Mouse (Mus musculus) C2C12 (cell line): ENCODE data around the gene Kank2. TPM values are rescaled to one million over a fixed set of nuclear protein-coding genes. Genes with fewer than 3 reads are reported as not detected.

Experiments used
- H3K27me3 ChIP-seq: one replicate; pipeline ENCODE4 v1.6.1; 2011; ENCODE audit not compliant: control insufficient read depth, insufficient read depth, insufficient read length
- H3K36me3 ChIP-seq: one replicate; pipeline ENCODE4 v1.6.1; 2011; ENCODE audit not compliant: control insufficient read depth, insufficient read depth
- H3K4me3 ChIP-seq: one replicate; pipeline ENCODE4 v1.5.1; 2011; ENCODE audit warnings: mild to moderate bottlenecking, control low read depth; ENCODE audit not compliant: poor library complexity, insufficient read depth, severe bottlenecking
- H3K79me2 ChIP-seq: one replicate; pipeline ENCODE4 v1.6.1; 2011; ENCODE audit not compliant: control insufficient read depth, insufficient read depth
- H3K79me3 ChIP-seq: one replicate; pipeline ENCODE4 v1.6.1; 2011; ENCODE audit warnings: low read depth, control low read depth
- H3ac ChIP-seq: one replicate; pipeline ENCODE3; 2011; ENCODE audit warnings: low read depth; ENCODE audit not compliant: control insufficient read depth, insufficient read length
- CEBPB ChIP-seq: IDR thresholded peaks from one replicate; pipeline ENCODE4 v1.6.1; 2011; ENCODE audit warnings: low read depth, mild to moderate bottlenecking, control low read depth, moderate library complexity
- CTCF ChIP-seq: IDR thresholded peaks from one replicate; pipeline ENCODE4 v1.5.1; 2011; ENCODE audit not compliant: control insufficient read depth, insufficient read depth, insufficient read length
- FOSL1 ChIP-seq: IDR thresholded peaks from one replicate; pipeline ENCODE4 v1.8.0; 2011; ENCODE audit warnings: mild to moderate bottlenecking, low read length; ENCODE audit not compliant: poor library complexity, insufficient read depth, severe bottlenecking
- MAX ChIP-seq: IDR thresholded peaks from one replicate; pipeline ENCODE4 v1.6.1; 2011; ENCODE audit warnings: mild to moderate bottlenecking, control low read depth
- MYOD1 ChIP-seq: IDR thresholded peaks from one replicate; pipeline ENCODE4 v1.6.1; 2011; ENCODE audit warnings: low read depth; ENCODE audit not compliant: control insufficient read depth, insufficient read length
- MYOG ChIP-seq: IDR thresholded peaks from one replicate; pipeline ENCODE4 v1.6.1; 2011; ENCODE audit not compliant: control insufficient read depth, insufficient read length; ENCODE audit errors: extremely low read depth
- USF1 ChIP-seq: IDR thresholded peaks from one replicate; pipeline ENCODE4 v1.6.1; 2011; ENCODE audit warnings: low read depth, mild to moderate bottlenecking, control low read depth, moderate library complexity
- polyA plus RNA-seq: library from polyadenylated mRNA; unstranded; fragments of >200 nt; fragmentation: generic; extraction: Trizol; gene quantifications from one replicate; pipeline ENCODE4 v1.2.1, GENCODE M21; 2012; ENCODE audit warnings: missing spikeins

Kank2 gene
- polyA plus RNA-seq, 1 experiment = 43.3 TPM

DNA sequence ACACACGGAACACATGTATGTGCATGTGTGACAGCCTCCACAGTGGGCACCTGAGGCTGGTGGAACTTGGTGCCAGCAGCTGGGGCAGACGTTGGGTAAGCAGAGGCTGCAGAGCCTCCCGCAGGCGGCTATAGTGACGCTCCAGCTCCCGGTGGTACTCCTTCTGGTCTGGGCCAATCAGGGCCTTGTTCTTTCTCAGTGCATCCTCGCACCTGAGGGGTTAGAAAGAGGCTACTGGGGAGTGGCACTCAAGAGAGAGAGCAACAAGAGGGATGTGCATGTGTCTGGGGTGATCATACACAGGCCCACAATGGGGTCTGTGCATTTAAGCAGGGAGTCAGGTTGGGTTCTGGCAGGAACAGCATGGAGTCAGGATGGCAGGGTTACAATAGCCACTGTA lies 2.6 kb upstream of the Kank2 start:
- H3K36me3 ChIP-seq = peaks cover 4% of the 10 kb centered on the region
- H3K79me2 ChIP-seq = peaks cover 29% of the 10 kb centered on the region
- H3K79me3 ChIP-seq = peaks cover 14% of the 10 kb centered on the region
- H3K4me3 ChIP-seq = no peak overlapping the region
- no peak for TF ChIP-seq CTCF
- no peaks in the 10 kb centered on the region for H3K27me3 ChIP-seq
- H3ac ChIP-seq = no peak overlapping the region

DNA sequence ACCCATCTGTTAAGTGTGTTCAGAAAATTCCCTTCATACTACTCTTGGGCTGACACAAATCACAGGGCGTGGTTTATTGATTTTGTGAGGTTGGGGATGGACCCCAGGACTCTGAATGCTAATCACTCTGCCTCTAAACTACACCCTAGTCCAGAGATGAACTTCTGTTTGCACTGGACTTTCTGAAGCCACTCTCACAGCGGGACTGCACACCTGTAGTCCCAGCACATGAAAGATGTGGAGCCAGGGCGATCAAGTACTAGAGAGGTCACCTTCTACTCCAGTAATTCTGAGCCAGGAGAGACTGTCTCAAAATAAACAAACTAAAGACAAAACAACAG lies 436 bp upstream of the Kank2 start:
- Histone ChIP-seq H3K79me3 (peaks cover 23% of the 10 kb centered on the region), H3K4me3 (no peak overlapping the region), H3K36me3 (peaks cover 13% of the 10 kb centered on the region), H3K27me3 (no peaks in the 10 kb centered on the region), H3K79me2 (peaks cover 51% of the 10 kb centered on the region), H3ac (no peak overlapping the region)
- TF ChIP-seq CEBPB (no peak), MAX (no peak), MYOG (no peak), CTCF (no peak), FOSL1 (no peak), MYOD1 (no peak), USF1 (no peak)

DNA sequence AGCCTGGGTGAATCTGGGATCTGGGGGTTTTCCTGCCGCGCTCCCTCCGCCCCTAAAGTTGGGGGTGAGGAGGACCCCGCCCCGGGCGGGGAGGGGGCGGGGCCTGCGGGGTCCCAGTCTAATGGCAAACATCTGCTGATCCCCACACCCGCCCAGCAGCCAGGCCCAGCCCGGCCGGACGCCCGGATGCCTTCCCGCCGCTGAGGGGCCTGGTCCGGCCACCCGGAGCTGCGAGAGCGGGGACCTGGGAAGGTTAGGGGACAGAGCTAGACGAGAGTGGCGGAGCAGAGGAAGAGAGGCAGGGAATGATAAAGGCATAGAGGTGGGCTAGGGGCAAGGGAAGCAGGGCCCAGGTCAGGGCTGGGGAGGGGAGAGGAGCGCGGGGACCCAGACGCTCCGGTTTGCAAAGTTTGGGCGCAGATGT lies 611 bp downstream of the Kank2 start:
- H3K79me3 ChIP-seq = peaks cover 23% of the 10 kb centered on the region
- H3ac ChIP-seq = peak overlapping the region; percentile 72
- H3K4me3 ChIP-seq = peak overlapping the region; percentile 66
- H3K36me3 ChIP-seq = peaks cover 23% of the 10 kb centered on the region
- H3K79me2 ChIP-seq = peaks cover 56% of the 10 kb centered on the region
- TF ChIP-seq MAX (no peak), USF1 (no peak), FOSL1 (no peak), MYOD1 (no peak), CEBPB (no peak), MYOG (no peak), CTCF (no peak)
- no peaks in the 10 kb centered on the region for H3K27me3 ChIP-seq

DNA sequence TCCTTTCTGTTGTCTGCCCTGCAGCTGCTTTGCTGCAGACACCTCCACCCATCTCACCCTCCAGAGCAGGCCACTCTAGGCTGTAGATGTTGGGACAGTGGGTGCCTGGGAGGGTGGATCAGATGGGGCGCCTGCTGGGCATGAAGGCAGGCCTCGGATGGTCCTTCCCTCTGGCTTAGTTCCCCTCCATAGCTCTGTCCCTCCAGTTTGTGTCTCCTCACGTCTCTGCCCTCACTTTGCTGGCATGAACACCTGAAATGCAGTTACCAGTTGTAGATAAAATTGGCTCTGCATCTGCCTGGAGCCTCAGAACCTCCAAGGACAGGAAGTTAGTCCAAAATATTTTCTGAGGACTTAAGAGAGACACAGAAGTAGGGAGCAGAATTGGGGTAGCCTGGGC lies 1.6 kb downstream of the Kank2 start:
- Histone ChIP-seq H3K27me3 (no peaks in the 10 kb centered on the region), H3ac (peak overlapping the region; percentile 12), H3K36me3 (peaks cover 24% of the 10 kb centered on the region), H3K79me2 (peaks cover 62% of the 10 kb centered on the region), H3K4me3 (no peak overlapping the region), H3K79me3 (peaks cover 21% of the 10 kb centered on the region)
- TF ChIP-seq CTCF (no peak), USF1 (no peak), MYOD1 (no peak), MAX (no peak), CEBPB (no peak), FOSL1 (no peak), MYOG (no peak)

DNA sequence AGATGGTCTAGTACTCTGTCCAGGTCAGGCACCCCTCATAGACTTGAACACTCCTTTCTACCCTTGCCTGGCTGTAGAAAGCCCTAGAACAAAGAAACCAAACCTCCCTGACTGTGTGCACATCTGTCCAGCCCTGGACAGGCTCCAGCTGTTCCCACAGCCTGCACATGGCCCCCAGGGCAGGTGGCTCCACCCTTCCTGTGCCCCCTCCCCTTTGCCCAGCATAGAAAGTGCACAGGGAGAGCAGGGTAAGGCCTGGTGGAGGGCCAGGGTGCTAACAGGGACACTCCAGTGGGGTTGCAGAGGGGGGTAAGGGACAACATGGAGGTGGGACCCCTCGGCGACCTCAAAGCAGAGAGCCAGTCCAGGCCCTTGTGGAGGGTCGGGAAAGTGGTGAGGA lies 2.3 kb downstream of the Kank2 start:
- peaks cover 25% of the 10 kb centered on the region for H3K79me3 ChIP-seq
- H3K79me2 ChIP-seq = peaks cover 67% of the 10 kb centered on the region
- H3K27me3 ChIP-seq = no peaks in the 10 kb centered on the region
- peaks cover 29% of the 10 kb centered on the region for H3K36me3 ChIP-seq
- no peak overlapping the region for H3K4me3 ChIP-seq
- TF ChIP-seq MYOD1 = no peak
- TF ChIP-seq CEBPB = no peak
- TF ChIP-seq MAX = no peak
- TF ChIP-seq CTCF = no peak
- no peak for TF ChIP-seq USF1
- no peak for TF ChIP-seq FOSL1
- no peak for TF ChIP-seq MYOG
- no peak overlapping the region for H3ac ChIP-seq

DNA sequence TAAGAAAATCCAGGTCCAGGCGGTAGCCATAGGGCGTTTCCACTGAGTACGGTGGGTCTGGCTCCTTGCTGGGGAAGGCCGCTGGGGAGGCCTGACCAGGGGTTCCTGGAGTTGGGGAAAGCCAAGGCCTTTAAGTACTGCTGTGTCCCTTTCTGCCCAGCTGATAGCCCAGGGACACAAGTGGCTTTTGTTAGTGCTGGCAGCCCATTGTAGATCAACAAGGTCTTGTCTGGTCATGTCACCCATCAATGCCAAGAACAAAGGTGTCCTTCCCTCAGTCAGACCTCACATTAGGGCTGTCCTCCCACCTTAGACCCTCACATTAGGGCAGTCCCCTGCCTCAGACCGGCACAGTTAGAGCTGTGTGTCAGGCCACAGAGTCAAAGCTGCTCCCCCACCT lies 3.0 kb downstream of the Kank2 start:
- peaks cover 31% of the 10 kb centered on the region for H3K79me3 ChIP-seq
- TF ChIP-seq CEBPB = no peak
- no peak for TF ChIP-seq USF1
- no peak for TF ChIP-seq CTCF
- no peak for TF ChIP-seq MYOD1
- TF ChIP-seq MYOG = no peak
- TF ChIP-seq FOSL1 = no peak
- no peak for TF ChIP-seq MAX
- H3K79me2 ChIP-seq = peaks cover 74% of the 10 kb centered on the region
- no peak overlapping the region for H3ac ChIP-seq
- H3K27me3 ChIP-seq = no peaks in the 10 kb centered on the region
- H3K36me3 ChIP-seq = peaks cover 36% of the 10 kb centered on the region
- no peak overlapping the region for H3K4me3 ChIP-seq
